Mouse (Mus musculus): ENCODE measurements around the gene Iqck.

DNA sequence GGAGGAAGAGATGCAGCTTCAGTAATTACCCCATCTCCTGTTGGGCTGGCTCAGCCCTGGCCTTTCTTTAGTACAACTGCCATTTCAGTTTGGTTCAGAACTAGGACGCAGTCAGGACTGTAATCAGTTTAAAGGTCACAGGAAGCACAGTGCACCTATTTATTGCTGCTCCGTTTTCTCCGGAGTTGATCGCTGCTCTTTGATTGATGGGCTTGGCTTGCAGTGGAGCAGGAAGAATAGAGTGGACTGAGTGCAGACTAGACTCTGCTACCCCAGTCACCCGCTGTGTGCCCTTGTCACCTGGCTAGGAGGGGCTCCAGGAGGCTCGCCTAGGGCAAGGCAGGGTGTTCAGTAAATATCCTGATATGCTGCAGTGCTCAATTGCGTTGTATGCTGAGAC lies 87.6 kb downstream of the Iqck start:
- TF ChIP-seq CTCF (IDR thresholded peaks at IDR 0.05; ENCODE audit: low read depth) = no peak
- no peak for TF ChIP-seq EP300 (optimal IDR thresholded peaks at IDR 0.05)

All from stomach, postnatal 0 days (tissue).